Mouse (Mus musculus): ENCODE measurements around the gene Sapcd1. TPM values are rescaled to one million over a fixed set of nuclear protein-coding genes. Genes with fewer than 3 reads are reported as not detected.

The Sapcd1 gene
- total and polyA plus RNA-seq, 3 experiments, result 94.1 to 142 (median 105) TPM

DNA sequence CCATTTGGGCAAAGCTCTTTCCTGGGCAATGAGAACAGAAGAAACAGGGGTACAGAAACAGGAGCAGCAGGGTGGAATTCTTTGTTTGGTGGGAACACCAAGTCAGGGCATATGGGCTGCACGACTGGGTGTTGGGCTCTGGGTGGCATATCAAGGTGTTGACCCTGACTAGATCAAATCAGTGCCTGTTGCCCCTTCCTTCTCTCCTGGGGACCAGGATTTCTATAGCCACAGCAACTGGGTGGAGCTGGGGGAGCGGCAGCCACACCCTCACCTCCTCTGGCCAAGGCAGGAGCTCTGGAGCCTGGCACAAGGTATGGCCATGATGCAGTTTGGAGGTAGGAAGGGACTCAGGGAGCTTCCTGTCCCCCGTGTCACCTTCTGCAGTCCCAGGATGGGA, 9.6 kb downstream of the Sapcd1 start:
- no peak overlapping the region for H3K4me3 ChIP-seq (replicated peaks in 1 of 3; ENCODE audit: low read depth in 2 of 3, low read length in 2 of 3, poor library complexity in 1 of 3)
- H3K4me2 ChIP-seq (ENCODE audit: insufficient read depth, low read depth, poor library complexity, severe bottlenecking), result no peak overlapping the region
- peaks cover 34 to 74% of the 10 kb centered on the region in 2 experiments for H3K36me3 ChIP-seq (replicated peaks in 1 of 2; ENCODE audit: control insufficient read depth in 1 of 2, insufficient read depth in 1 of 2, low read length in 1 of 2)
- peaks cover 0 to 12% of the 10 kb centered on the region in 2 experiments; a peak in 2 of 4 replicates for H3K4me1 ChIP-seq (ENCODE audit: control insufficient read depth in 1 of 2, insufficient read depth in 2 of 2)
- TF ChIP-seq EP300 (IDR thresholded peaks at IDR 0.05; ENCODE audit: low read length) (no peak), SIN3A (IDR thresholded peaks at IDR 0.05; ENCODE audit: low read length) (no peak), POLR2AphosphoS2 (IDR thresholded peaks at IDR 0.05; ENCODE audit: low read depth, low read length) (no peak), UBTF (IDR thresholded peaks at IDR 0.05; ENCODE audit: low read depth, low read length) (no peak), ELF1 (IDR thresholded peaks at IDR 0.05; ENCODE audit: low read depth, low read length) (no peak), CTCF (conservative IDR thresholded peaks at IDR 0.05 in 1 of 2, IDR thresholded peaks at IDR 0.05 in 1 of 2; ENCODE audit: low read depth in 2 of 2, low read length in 2 of 2) (no peak), JUND (conservative IDR thresholded peaks at IDR 0.05; ENCODE audit: low read depth, low read length) (no peak), TCF12 (IDR thresholded peaks at IDR 0.05; ENCODE audit: low read depth, low read length) (no peak), NRF1 (IDR thresholded peaks at IDR 0.05; ENCODE audit: low read depth, low read length) (no peak)
- no peak for DNase-seq (ENCODE audit: extremely low read depth)
- dilution Hi-C loops (cut with MboI; ENCODE audit: extremely low pct_ligation_motif_present, extremely low pct_unique_long_range_greater_than_20kb, low sequenced_read_pairs), result no loop called here
- no peak overlapping the region for H3K9ac ChIP-seq (ENCODE audit: insufficient read depth, low read depth)
- no peak overlapping the region for H3K27ac ChIP-seq (ENCODE audit: insufficient read depth, low read depth)
- no peaks in the 10 kb centered on the region for H3K9me3 ChIP-seq (replicated peaks; ENCODE audit: low read length)
- no peaks in the 10 kb centered on the region for H3K79me2 ChIP-seq (replicated peaks; ENCODE audit: control insufficient read depth, extremely low read depth, insufficient read depth, poor library complexity, severe bottlenecking)
- in situ Hi-C loops (cut with MboI; ENCODE audit: low pct_ligation_motif_present, low pct_unique_long_range_greater_than_20kb, low sequenced_read_pairs), result loop anchor here (10.0 kb wide), 1 partner anchor 217 kb away; the partner anchor contains the start of genes Atp6v1g2 and Nfkbil1
- H3K27me3 ChIP-seq (replicated peaks), result no peaks in the 10 kb centered on the region

DNA sequence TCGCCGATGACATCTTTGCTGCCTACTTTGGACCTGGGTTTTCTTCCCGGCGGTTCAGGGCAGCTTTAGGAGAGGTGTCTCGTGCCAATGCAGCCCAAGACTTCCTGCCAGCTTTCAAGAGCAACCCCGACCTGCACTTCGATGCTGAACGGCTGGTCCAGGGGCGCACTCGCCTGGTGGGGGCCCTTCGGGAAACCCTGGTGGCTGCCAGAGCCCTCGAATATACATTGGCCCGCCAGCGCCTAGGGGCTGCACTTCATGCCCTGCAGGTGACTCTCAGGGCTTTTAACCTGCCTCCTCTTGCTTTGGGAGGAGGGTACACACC, 10.1 kb downstream of the Sapcd1 start:
- no peak for TF ChIP-seq CHD1 (IDR thresholded peaks at IDR 0.05; ENCODE audit: low read depth, low read length)
- TF ChIP-seq POLR2AphosphoS2 (IDR thresholded peaks at IDR 0.05; ENCODE audit: low read depth, low read length), result no peak
- TF ChIP-seq BHLHE40 (IDR thresholded peaks at IDR 0.05; ENCODE audit: low read depth, low read length), result no peak
- DNase-seq (ENCODE audit: extremely low read depth), result no peak
- no peaks in the 10 kb centered on the region for H3K27me3 ChIP-seq (replicated peaks)
- no peak overlapping the region for H3K27ac ChIP-seq (ENCODE audit: insufficient read depth, low read depth)
- H3K9ac ChIP-seq (ENCODE audit: insufficient read depth, low read depth), result no peak overlapping the region
- H3K36me3 ChIP-seq (replicated peaks in 1 of 2; ENCODE audit: control insufficient read depth in 1 of 2, insufficient read depth in 1 of 2, low read length in 1 of 2), result peaks cover 39 to 75% of the 10 kb centered on the region in 2 experiments
- dilution Hi-C loops (cut with MboI; ENCODE audit: extremely low pct_ligation_motif_present, extremely low pct_unique_long_range_greater_than_20kb, low sequenced_read_pairs), result no loop called here
- no peak overlapping the region for H3K4me2 ChIP-seq (ENCODE audit: insufficient read depth, low read depth, poor library complexity, severe bottlenecking)
- H3K4me3 ChIP-seq (replicated peaks in 1 of 3; ENCODE audit: low read depth in 2 of 3, low read length in 2 of 3, poor library complexity in 1 of 3), result no peak overlapping the region
- no peaks in the 10 kb centered on the region for H3K9me3 ChIP-seq (replicated peaks; ENCODE audit: low read length)
- in situ Hi-C loops (cut with MboI; ENCODE audit: low pct_ligation_motif_present, low pct_unique_long_range_greater_than_20kb, low sequenced_read_pairs), result loop anchor here (10.0 kb wide), 1 partner anchor 217 kb away; the partner anchor contains the start of genes Atp6v1g2 and Nfkbil1
- H3K79me2 ChIP-seq (replicated peaks; ENCODE audit: control insufficient read depth, extremely low read depth, insufficient read depth, poor library complexity, severe bottlenecking), result no peaks in the 10 kb centered on the region
- peaks cover 0 to 11% of the 10 kb centered on the region in 2 experiments; a peak in 2 of 4 replicates for H3K4me1 ChIP-seq (ENCODE audit: control insufficient read depth in 1 of 2, insufficient read depth in 2 of 2)

DNA sequence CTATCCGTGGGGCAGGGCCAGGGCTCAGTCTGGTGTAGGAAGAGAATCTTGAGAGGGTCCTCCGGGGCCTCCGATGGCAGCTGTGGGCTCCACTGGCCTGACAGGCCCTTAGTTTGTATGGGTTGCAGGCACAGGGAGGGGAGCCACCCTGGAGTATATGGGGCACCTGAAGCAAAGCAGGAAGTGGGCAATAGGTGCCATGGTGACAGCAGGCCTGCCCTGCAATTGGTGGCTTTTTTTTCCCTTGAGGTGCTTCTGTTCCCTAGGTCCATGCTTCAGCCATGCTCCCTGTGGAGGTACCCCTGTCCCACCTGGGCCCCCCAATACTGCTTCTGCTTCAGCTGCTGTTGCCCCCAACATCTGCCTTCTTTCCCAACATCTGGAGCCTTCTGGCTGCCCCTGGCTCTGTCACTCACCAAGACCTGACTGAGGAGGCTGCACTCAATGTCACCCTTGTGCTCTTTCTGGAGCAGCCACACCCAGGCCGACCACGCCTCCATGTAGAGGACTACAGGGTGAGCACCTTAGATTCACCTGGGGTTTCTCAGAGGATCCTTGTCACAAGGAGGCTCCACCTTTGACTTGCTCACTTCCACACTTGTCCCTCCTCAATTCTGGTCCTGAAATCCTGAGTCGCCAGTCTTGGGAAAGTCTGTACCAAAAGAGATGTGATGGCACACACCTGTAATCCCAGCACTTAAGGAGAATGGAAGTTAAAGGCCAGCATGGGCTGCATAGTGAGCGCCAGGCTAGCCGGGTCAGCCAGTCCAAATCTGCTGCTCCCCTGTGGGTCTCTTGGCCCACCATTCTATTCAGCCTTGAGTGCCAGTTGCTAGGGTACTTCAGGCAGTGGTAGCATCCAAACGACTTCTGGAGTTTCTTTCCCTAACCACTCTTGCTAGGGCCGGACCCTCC, 10.8 kb downstream of the Sapcd1 start:
- Histone ChIP-seq H3K27me3 (replicated peaks) (no peaks in the 10 kb centered on the region), H3K27ac (ENCODE audit: insufficient read depth, low read depth) (no peak overlapping the region), H3K79me2 (replicated peaks; ENCODE audit: control insufficient read depth, extremely low read depth, insufficient read depth, poor library complexity, severe bottlenecking) (no peaks in the 10 kb centered on the region), H3K4me2 (ENCODE audit: insufficient read depth, low read depth, poor library complexity, severe bottlenecking) (no peak overlapping the region), H3K4me3 (replicated peaks in 1 of 3; ENCODE audit: low read depth in 2 of 3, low read length in 2 of 3, poor library complexity in 1 of 3) (no peak overlapping the region), H3K9ac (ENCODE audit: insufficient read depth, low read depth) (no peak overlapping the region), H3K9me3 (replicated peaks; ENCODE audit: low read length) (no peaks in the 10 kb centered on the region), H3K36me3 (replicated peaks in 1 of 2; ENCODE audit: control insufficient read depth in 1 of 2, insufficient read depth in 1 of 2, low read length in 1 of 2) (peaks cover 45 to 79% of the 10 kb centered on the region in 2 experiments), H3K4me1 (ENCODE audit: control insufficient read depth in 1 of 2, insufficient read depth in 2 of 2) (peaks cover 0 to 11% of the 10 kb centered on the region in 2 experiments; a peak in 2 of 4 replicates)
- in situ Hi-C loops (cut with MboI; ENCODE audit: low pct_ligation_motif_present, low pct_unique_long_range_greater_than_20kb, low sequenced_read_pairs), result loop anchor here (10.0 kb wide), 1 partner anchor 218 kb away; the partner anchor contains the start of genes Atp6v1g2 and Nfkbil1
- TF ChIP-seq NELFE (IDR thresholded peaks at IDR 0.05; ENCODE audit: low read depth, low read length), result no peak
- peak; percentile 25; the same call in 1 of the 2 replicates for TF ChIP-seq CHD2 (IDR thresholded peaks at IDR 0.05; ENCODE audit: low read length)
- no peak for TF ChIP-seq USF2 (conservative IDR thresholded peaks at IDR 0.05; ENCODE audit: low read depth, low read length)
- DNase-seq (ENCODE audit: extremely low read depth), result no peak
- dilution Hi-C loops (cut with MboI; ENCODE audit: extremely low pct_ligation_motif_present, extremely low pct_unique_long_range_greater_than_20kb, low sequenced_read_pairs), result no loop called here
